Mouse (Mus musculus): ENCODE results near the gene Tbk1.

Tbk1 gene

GRCm38 (mm10) chr10:121533137-121533872, 53.3 kb downstream of the Tbk1 start:
- DNase-seq = peak; percentile 67

GRCm38 (mm10) chr10:121531541-121531940, 55.0 kb downstream of the Tbk1 start:
- DNase-seq = no peak

- DNase-seq = no peak
Measured at GRCm38 (mm10) chr10:121530365-121531003, 56.1 kb downstream of the Tbk1 start.

- DNase-seq = no peak
Measured at GRCm38 (mm10) chr10:121529261-121529660, 57.3 kb downstream of the Tbk1 start.

- no peak for DNase-seq
Measured at GRCm38 (mm10) chr10:121528470-121528869, 58.1 kb downstream of the Tbk1 start.

- DNase-seq = no peak
Measured at GRCm38 (mm10) chr10:121527114-121527513, 59.5 kb downstream of the Tbk1 start.

- DNase-seq = no peak
Measured at GRCm38 (mm10) chr10:121520923-121521585, 65.5 kb downstream of the Tbk1 start.

- no peak for DNase-seq
Measured at GRCm38 (mm10) chr10:121519710-121520109, 66.9 kb downstream of the Tbk1 start.

- peak; percentile 83 for DNase-seq
Measured at GRCm38 (mm10) chr10:121516008-121516600, 70.5 kb downstream of the Tbk1 start.

- no peak for DNase-seq
Measured at GRCm38 (mm10) chr10:121509751-121510643, 76.6 kb downstream of the Tbk1 start.

GRCm38 (mm10) chr10:121507755-121508544, 78.6 kb downstream of the Tbk1 start:
- DNase-seq = no peak

- peak; percentile 50 for DNase-seq
Measured at GRCm38 (mm10) chr10:121506731-121507583, 79.6 kb downstream of the Tbk1 start.

- no peak for DNase-seq
Measured at GRCm38 (mm10) chr10:121505929-121506328, 80.7 kb downstream of the Tbk1 start.

GRCm38 (mm10) chr10:121504973-121505911, 81.3 kb downstream of the Tbk1 start:
- DNase-seq = peak; percentile 59

- DNase-seq = no peak
Measured at GRCm38 (mm10) chr10:121501160-121501559, 85.4 kb downstream of the Tbk1 start.

- DNase-seq = no peak
Measured at GRCm38 (mm10) chr10:121500034-121500433, 86.6 kb downstream of the Tbk1 start.

GRCm38 (mm10) chr10:121499063-121499462, 87.5 kb downstream of the Tbk1 start:
- DNase-seq = no peak

- no peak for DNase-seq
Measured at GRCm38 (mm10) chr10:121498481-121498904, 88.1 kb downstream of the Tbk1 start.

- no peak for DNase-seq
Measured at GRCm38 (mm10) chr10:121497968-121498367, 88.6 kb downstream of the Tbk1 start.
